Mouse (Mus musculus) lung, adult 2 months (tissue): ENCODE measurements around the gene Nudt1. TPM values are rescaled to one million over a fixed set of nuclear protein-coding genes. Genes with fewer than 3 reads are reported as not detected.

ENCODE experiments used
- DNase-seq: peaks from one replicate; pipeline ENCODE4 v3.0.0; 2022
- H3K4me1 ChIP-seq: fragments of 200-500 bp; 2 replicates; pipeline ENCODE4 v1.6.1; 2011; ENCODE audit warnings: low read length; ENCODE audit not compliant: control insufficient read depth, insufficient read depth
- H3K4me3 ChIP-seq: fragments of 200-500 bp; replicated peaks from 2 replicates; pipeline ENCODE3; 2011; ENCODE audit warnings: low read depth, mild to moderate bottlenecking, control low read depth, low read length; ENCODE audit errors: extremely low read depth
- CTCF ChIP-seq: fragments of 200-500 bp; IDR thresholded peaks from 2 replicates; pipeline ENCODE4 v1.5.1; 2011; ENCODE audit warnings: mild to moderate bottlenecking, low read length, control low read depth; ENCODE audit not compliant: insufficient read depth
- POLR2A ChIP-seq: fragments of 200-500 bp; IDR thresholded peaks from 2 replicates; pipeline ENCODE4 v1.6.1; 2011; ENCODE audit warnings: low read depth, mild to moderate bottlenecking, control low read depth, low read length, borderline replicate concordance; ENCODE audit errors: extremely low read depth
- WGBS: fragments of 180-500 bp; shearing (Covaris S2); methylation state at CpG from one replicate; pipeline ENCODE4 v1.1.7; 2018; 5-methylcytosine and 5-hydroxymethylcytosine counted together
- polyA plus RNA-seq: library from polyadenylated mRNA; depleted of rRNA; stranded (reverse); fragments of >200 nt; gene quantifications from 2 replicates; pipeline ENCODE4 v1.2.3, GENCODE M21; 2012

Gene Nudt1
- polyA plus RNA-seq, 1 experiment, result 7.9 TPM

DNA sequence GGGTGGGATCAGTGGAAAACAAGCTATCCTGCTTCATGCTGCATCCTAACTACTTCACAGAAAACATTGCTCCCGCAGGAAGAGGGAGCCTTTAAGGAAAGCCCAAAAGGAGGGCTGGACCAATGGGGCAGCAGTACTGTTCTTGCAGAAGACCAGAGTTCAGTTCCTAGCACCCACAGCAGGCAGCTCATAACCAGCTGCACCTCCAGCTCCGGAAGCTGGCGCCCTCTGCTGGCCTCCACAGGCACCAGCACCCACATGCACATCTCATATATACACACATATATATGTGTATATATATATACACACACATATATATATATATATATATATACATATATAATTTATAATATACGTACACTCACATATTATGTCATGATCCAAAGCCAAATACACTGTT lies 17.3 kb downstream of the Nudt1 start:
- DNase-seq, result no peak
- 86% methylated on average over 4 of the region's 4 CpGs for WGBS
- TF ChIP-seq POLR2A, result no peak
- TF ChIP-seq CTCF, result no peak
- H3K4me3 ChIP-seq, result no peak overlapping the region
- H3K4me1 ChIP-seq, result no peaks in the 10 kb centered on the region

GRCm38 (mm10) chr5:140339836-140340235 lies 18.4 kb downstream of the Nudt1 start:
- DNase-seq, result peak; percentile 25
- Histone ChIP-seq H3K4me1 (no peaks in the 10 kb centered on the region), H3K4me3 (no peak overlapping the region)
- WGBS, result 72% methylated on average over 3 of the region's 3 CpGs
- TF ChIP-seq CTCF (no peak), POLR2A (no peak)

DNA sequence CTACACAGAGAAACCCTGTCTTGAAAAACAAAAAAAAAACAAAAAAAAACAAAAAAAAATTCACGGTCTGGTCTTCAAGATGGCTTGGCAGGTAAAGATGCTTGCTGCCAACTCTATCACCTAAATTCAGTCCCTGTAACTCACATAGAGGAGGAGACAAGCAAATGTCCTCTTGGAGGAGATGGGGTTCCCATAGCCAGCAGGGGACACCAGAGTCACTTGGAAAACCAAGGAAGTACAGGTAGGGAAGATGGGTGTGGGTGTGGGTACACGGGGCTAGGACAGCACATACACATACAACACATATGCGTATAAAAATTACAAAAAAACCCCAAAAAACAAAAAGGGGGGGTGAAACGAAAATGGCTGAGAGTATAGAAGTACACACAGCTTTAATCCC lies 21.4 kb downstream of the Nudt1 start:
- TF ChIP-seq POLR2A (no peak), CTCF (0 out of 2 replicates have a peak, but pooled peaks have one; percentile 12)
- WGBS, result 79% methylated on average over 4 of the region's 4 CpGs
- H3K4me1 ChIP-seq, result no peaks in the 10 kb centered on the region
- no peak overlapping the region for H3K4me3 ChIP-seq
- DNase-seq, result no peak

GRCm38 (mm10) chr5:140345244-140345643 lies 23.8 kb downstream of the Nudt1 start:
- no peaks in the 10 kb centered on the region for H3K4me1 ChIP-seq
- TF ChIP-seq POLR2A, result no peak
- no peak for TF ChIP-seq CTCF
- H3K4me3 ChIP-seq, result no peak overlapping the region
- 91% methylated on average over 4 of the region's 4 CpGs for WGBS
- no peak for DNase-seq

- Histone ChIP-seq H3K4me1 (no peaks in the 10 kb centered on the region), H3K4me3 (no peak overlapping the region)
- 82% methylated on average over 1 of the region's 1 CpGs for WGBS
- TF ChIP-seq CTCF (no peak), POLR2A (no peak)
- no peak for DNase-seq
Observed at GRCm38 (mm10) chr5:140346050-140346449, 24.6 kb downstream of the Nudt1 start.

DNA sequence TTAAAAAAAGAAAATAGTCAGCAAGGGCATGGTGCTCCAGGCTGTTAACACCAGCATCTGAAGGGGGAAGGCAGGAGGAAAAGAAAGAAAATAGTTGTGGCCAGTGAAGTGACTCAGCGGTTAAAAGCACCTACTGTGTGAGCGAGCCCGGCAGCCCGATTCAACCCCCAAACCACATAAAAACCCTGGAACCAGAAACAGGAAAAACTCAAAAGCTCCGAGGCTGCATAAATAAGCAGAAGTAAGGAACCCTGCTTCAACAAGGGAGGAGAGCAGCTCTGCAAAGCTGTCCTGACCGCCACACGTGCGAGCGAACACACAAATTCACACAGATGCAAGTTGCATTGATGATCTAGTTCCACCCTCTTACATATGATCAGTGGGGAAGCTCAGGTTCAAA lies 28.4 kb downstream of the Nudt1 start:
- no peaks in the 10 kb centered on the region for H3K4me1 ChIP-seq
- H3K4me3 ChIP-seq, result no peak overlapping the region
- no peak for DNase-seq
- no peak for TF ChIP-seq POLR2A
- no peak for TF ChIP-seq CTCF
- WGBS, result 88% methylated on average over 9 of the region's 9 CpGs

DNA sequence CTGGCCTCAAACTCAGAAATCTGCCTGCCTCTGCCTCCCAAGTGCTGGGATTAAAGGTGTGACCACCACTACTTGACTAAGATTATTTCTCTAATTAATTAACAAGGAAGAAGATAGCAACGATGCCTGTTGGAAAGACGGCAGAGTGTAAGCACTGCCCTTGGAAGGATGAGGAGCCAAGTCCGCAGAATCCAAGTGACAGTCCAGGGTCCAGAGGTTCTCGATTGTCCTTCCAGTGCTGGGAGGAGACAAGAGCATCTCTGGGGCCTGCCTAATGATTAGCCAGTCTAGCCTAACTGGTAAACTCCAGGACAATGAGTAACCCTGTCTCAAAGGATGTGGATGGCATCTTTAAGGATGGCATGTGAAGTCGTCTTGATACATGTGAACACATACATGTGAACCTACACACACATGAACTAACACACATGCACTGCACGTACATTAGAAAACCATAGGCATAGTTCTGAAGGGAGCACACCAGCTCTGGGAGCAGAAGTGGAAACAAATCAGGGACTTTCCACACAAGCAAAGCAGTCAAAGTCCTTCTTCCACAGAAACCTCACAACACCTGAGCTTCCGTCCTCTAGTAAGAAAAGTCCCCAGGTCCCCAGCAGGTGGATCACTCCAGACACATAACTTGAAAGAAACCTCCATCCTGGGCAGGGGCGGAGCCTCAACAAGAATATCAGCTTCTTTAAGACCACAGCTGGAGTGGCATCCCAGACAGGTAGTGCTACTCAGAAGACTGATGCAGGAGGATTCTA lies 29.5 kb downstream of the Nudt1 start:
- Histone ChIP-seq H3K4me1 (no peaks in the 10 kb centered on the region), H3K4me3 (no peak overlapping the region)
- no peak for DNase-seq
- 92% methylated on average over 8 of the region's 8 CpGs for WGBS
- TF ChIP-seq POLR2A, result no peak
- TF ChIP-seq CTCF, result no peak

GRCm38 (mm10) chr5:140352352-140352751 lies 30.9 kb downstream of the Nudt1 start:
- no peak overlapping the region for H3K4me3 ChIP-seq
- TF ChIP-seq CTCF (no peak), POLR2A (no peak)
- no peaks in the 10 kb centered on the region for H3K4me1 ChIP-seq
- no peak for DNase-seq
- 90% methylated on average over 6 of the region's 6 CpGs for WGBS

DNA sequence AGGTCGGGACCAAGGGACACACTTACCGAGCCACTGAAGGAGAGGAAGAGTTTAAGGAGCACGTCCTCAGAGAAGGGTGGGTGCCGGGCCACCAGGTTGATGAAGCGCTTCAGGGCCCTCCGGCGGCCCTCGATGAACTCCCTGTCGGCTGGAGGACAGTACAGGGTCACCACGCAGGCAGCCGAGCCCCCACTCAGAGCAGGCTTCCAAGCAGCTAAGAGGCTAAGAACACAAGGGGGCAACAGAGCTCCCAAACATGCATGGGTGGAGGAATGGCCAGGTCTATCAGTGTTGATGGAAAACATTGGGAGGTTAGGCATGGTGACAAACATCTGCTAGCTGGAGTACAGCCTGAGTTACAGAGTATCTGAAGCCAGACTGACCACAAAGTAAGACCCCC lies 34.5 kb downstream of the Nudt1 start:
- H3K4me1 ChIP-seq, result no peaks in the 10 kb centered on the region
- 84% methylated on average over 11 of the region's 11 CpGs for WGBS
- DNase-seq, result no peak
- TF ChIP-seq CTCF (no peak), POLR2A (no peak)
- no peak overlapping the region for H3K4me3 ChIP-seq

- TF ChIP-seq POLR2A (no peak), CTCF (no peak)
- no peak overlapping the region for H3K4me3 ChIP-seq
- no peaks in the 10 kb centered on the region for H3K4me1 ChIP-seq
- no peak for DNase-seq
- 89% methylated on average over 3 of the region's 3 CpGs for WGBS
Observed at GRCm38 (mm10) chr5:140357466-140357865, 36.0 kb downstream of the Nudt1 start.
